Mouse (Mus musculus) heart, adult 2 months (tissue): ENCODE results near the gene Kcnj4. TPM values are rescaled to one million over a fixed set of nuclear protein-coding genes. Genes with fewer than 3 reads are reported as not detected.

Source experiments
- DNase-seq, 2 experiments: peaks; one replicate each; pipeline ENCODE4 v3.0.0; 2021
- H3K27ac ChIP-seq: fragments of 200-600 bp; 2 replicates; pipeline ENCODE4 v1.8.1; 2022
- H3K27me3 ChIP-seq: fragments of 200-500 bp; 2 replicates; pipeline ENCODE4 v1.6.1; 2012; ENCODE audit warnings: mild to moderate bottlenecking, low read length, inconsistent platforms, mixed read lengths; ENCODE audit not compliant: control insufficient read depth, insufficient read depth
- H3K36me3 ChIP-seq: fragments of 200-500 bp; 2 replicates; pipeline ENCODE4 v1.6.1; 2012; ENCODE audit warnings: low read length, inconsistent platforms; ENCODE audit not compliant: control insufficient read depth, insufficient read depth
- H3K4me1 ChIP-seq: fragments of 200-500 bp; 2 replicates; pipeline ENCODE4 v1.6.1; 2011; ENCODE audit warnings: low read length; ENCODE audit not compliant: control insufficient read depth, insufficient read depth
- H3K4me3 ChIP-seq: fragments of 200-600 bp; 2 replicates; pipeline ENCODE4 v1.8.1; 2022
- H3K79me2 ChIP-seq: fragments of 200-500 bp; replicated peaks from 2 replicates; pipeline ENCODE4 v1.6.1; 2012; ENCODE audit warnings: mild to moderate bottlenecking, inconsistent platforms, low read length, moderate library complexity, mixed read lengths; ENCODE audit not compliant: control insufficient read depth, insufficient read depth
- H3K9ac ChIP-seq: fragments of 200-500 bp; 2 replicates; pipeline ENCODE4 v1.6.1; 2012; ENCODE audit warnings: low read depth, mild to moderate bottlenecking, control low read depth, inconsistent platforms, low read length, mixed read lengths
- CTCF ChIP-seq: fragments of 200-600 bp; IDR thresholded peaks from 2 replicates; pipeline ENCODE4 v1.8.1; 2022; ENCODE audit warnings: antibody characterized with exemption, mild to moderate bottlenecking, moderate library complexity
- EP300 ChIP-seq: fragments of 200-500 bp; IDR thresholded peaks from 2 replicates; pipeline ENCODE4 v1.6.1; 2011; ENCODE audit warnings: low read depth, low read length, control low read depth; ENCODE audit not compliant: insufficient read depth
- POLR2A ChIP-seq: fragments of 200-500 bp; IDR thresholded peaks from 2 replicates; pipeline ENCODE4 v1.6.1; 2011; ENCODE audit warnings: mild to moderate bottlenecking, low read depth, low read length, control low read depth; ENCODE audit not compliant: insufficient read depth
- WGBS: fragments of 180-500 bp; shearing (Covaris S2); methylation state at CpG from one replicate; pipeline ENCODE4 v1.1.7; 2018; 5-methylcytosine and 5-hydroxymethylcytosine counted together
- intact Hi-C: fragments of 180-260 bp; cut with DNase I; formaldehyde crosslinking; loops from one replicate; pipeline ENCODE4 v1.15.1; 2025
- polyA plus RNA-seq: library from polyadenylated mRNA; depleted of rRNA; stranded (reverse); fragments of >200 nt; gene quantifications from 2 replicates; pipeline ENCODE4 v1.2.3, GENCODE M21; 2012
- total RNA-seq, 2 experiments: library from RNA; stranded (reverse); gene quantifications; 2 replicates each; pipeline ENCODE4 v1.2.3; 2021

The Kcnj4 gene
- total and polyA plus RNA-seq, 3 experiments: 0.21 to 1.1 (median 0.50) TPM

DNA sequence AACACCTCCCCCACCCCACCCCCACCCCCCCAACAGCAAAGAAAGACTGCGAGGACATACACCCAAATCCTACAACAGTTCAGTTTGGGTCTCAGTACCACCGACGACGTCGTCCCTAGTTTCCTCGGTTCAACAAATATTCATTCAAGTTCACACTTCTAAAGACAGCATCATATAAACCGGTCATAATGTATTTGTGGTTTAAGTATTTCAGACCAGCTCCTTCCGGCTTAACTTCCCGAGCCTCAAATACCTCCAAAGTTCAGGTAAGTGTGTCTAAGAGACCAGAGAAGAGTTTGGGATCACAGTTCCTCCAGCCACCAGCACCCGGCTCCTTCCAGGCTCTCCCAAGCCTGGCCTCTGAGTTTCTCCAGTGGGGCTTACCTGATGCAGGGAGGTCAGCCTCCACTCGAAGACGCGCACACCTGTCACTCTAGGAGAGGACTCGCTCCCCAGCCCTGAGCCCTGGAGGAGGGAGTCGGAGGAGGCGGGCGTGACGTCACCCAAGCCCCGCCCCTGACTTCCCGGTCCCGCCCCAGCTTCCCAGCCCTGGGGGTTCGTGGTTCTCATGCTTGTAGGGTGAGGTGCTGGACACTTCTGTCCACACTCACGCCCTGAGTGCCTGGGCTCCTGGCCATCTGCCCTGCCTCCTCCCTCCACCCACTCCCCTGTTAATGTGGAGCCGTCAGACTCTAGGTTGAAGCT, 49.8 kb downstream of the Kcnj4 start, which contains the start of gene Csnk1e:
Csnk1e (minus strand) TSS at position 461 of the 705 bp plus-strand sequence.
- WGBS: 7% methylated on average over 24 of the region's 24 CpGs
- Histone ChIP-seq H3K4me1 (peaks cover 1% of the 10 kb centered on the region), H3K27me3 (no peaks in the 10 kb centered on the region), H3K79me2 (no peaks in the 10 kb centered on the region), H3K9ac (peak within 1 kb of the TSS; percentile 58), H3K4me3 (peak within 1 kb of the TSS; percentile 28; the same call in 1 of the 2 replicates), H3K36me3 (no peaks in the 10 kb centered on the region), H3K27ac (no peak within 1 kb of the TSS)
- DNase-seq: peak; percentile 79 to 83
- intact Hi-C loops: no loop called here
- no peak for TF ChIP-seq EP300
- 0 out of 2 replicates have a peak, but pooled peaks have one; percentile 11 for TF ChIP-seq POLR2A
- TF ChIP-seq CTCF: no peak

DNA sequence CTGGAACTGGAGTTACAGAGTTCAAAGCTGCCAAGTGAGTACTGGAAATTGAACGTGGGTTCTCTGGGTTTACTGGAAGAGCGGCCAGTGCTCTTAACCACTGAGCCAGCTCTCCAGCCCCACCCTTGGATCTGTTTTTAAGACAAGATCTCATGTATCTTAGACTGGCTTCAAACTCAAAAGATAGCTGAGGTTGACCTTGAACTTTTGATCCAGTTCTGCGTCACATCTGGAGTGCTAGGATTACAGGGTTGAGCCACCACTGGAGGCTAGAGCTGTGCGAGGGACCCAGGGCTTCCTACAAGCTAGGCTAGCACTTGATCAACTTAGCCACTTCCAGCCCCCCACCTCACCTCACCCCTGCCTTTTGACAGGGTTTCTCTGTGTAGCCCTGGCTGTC, 51.2 kb downstream of the Kcnj4 start:
- H3K79me2 ChIP-seq: no peaks in the 10 kb centered on the region
- peaks cover 1% of the 10 kb centered on the region for H3K4me1 ChIP-seq
- no peaks in the 10 kb centered on the region for H3K27me3 ChIP-seq
- 92% methylated on average over 4 of the region's 4 CpGs for whole genome bisulfite sequencing
- DNase-seq: no peak
- H3K4me3 ChIP-seq: no peak overlapping the region
- no peaks in the 10 kb centered on the region for H3K36me3 ChIP-seq
- no peak overlapping the region for H3K9ac ChIP-seq
- TF ChIP-seq EP300: no peak
- no peak for TF ChIP-seq CTCF
- TF ChIP-seq POLR2A: no peak
- intact Hi-C loops: no loop called here
- H3K27ac ChIP-seq: no peak overlapping the region

DNA sequence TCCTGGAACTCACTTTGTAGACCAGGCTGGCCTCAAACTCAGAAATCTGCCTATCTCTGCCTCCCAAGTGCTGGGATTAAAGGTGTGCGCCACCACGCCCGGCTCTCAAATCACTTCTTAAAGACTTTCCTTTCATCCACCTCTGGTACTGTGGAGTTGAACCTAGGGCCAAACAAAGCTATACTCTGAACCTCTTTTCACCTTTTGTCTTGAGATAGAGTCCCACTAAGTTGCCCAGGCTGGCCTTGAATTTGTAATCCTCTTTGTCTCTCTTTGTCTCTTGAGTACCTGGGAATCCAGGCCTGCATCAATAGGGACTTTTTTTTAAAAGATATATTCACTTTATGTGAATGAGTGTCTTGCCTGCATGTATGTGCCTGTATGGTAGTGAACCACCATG, 57.0 kb downstream of the Kcnj4 start:
- H3K4me3 ChIP-seq: no peak overlapping the region
- no peak for TF ChIP-seq CTCF
- TF ChIP-seq POLR2A: no peak
- no peak for TF ChIP-seq EP300
- intact Hi-C loops: no loop called here
- DNase-seq: no peak
- 87% methylated on average over 3 of the region's 3 CpGs for WGBS
- H3K27ac ChIP-seq: no peak overlapping the region
- H3K36me3 ChIP-seq: no peaks in the 10 kb centered on the region
- H3K4me1 ChIP-seq: peaks cover 2% of the 10 kb centered on the region
- H3K9ac ChIP-seq: no peak overlapping the region
- no peaks in the 10 kb centered on the region for H3K27me3 ChIP-seq
- H3K79me2 ChIP-seq: no peaks in the 10 kb centered on the region

DNA sequence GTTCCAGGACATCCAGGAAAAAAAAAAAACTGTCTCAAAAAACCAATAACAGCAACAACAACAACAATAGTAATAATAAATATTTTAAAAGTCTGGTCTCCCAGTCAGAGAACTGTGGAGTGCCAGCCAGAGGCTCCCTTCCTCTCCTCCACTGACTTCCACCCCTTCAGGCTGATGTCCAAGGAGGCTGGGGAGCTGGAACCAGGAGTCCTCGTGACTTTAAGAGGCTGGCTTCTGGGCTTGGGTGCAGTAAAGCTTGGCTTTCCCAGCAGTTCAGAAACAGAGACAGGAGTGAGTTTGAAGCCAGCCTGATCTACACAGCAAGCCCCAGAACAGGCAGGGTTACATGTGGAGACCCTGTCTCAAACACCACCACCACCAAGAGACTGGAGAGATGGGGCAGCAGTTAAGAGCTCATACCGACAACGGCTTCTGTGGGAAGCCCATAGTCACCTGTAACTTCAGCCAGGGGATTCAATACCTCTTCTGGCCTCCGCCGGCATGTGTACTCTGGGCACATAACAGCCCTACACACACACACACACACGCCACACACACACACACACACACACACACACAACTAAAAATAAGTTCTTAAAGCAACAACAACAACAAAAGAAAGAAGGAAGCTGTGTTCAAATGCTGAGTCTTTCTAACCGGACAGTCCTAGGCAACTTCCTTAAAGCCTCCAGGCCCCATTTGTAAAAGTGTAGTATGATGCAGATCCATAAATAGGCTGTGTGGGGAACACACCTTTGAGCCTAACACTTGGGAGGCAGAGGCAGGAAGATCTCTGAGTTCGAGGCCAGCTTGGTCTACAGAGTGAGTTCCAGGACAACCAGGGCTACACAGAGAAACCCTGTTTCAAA, 59.0 kb downstream of the Kcnj4 start:
- no peak overlapping the region for H3K27ac ChIP-seq
- no peak for DNase-seq
- 50% methylated on average over 8 of the region's 8 CpGs for WGBS
- no peaks in the 10 kb centered on the region for H3K27me3 ChIP-seq
- intact Hi-C loops: no loop called here
- H3K4me3 ChIP-seq: no peak overlapping the region
- 0 out of 2 replicates have a peak overlapping the region, but pooled peaks have one; percentile 10 for H3K9ac ChIP-seq
- TF ChIP-seq EP300 (no peak), POLR2A (no peak), CTCF (no peak)
- peaks cover 5% of the 10 kb centered on the region for H3K4me1 ChIP-seq
- H3K79me2 ChIP-seq: no peaks in the 10 kb centered on the region
- no peaks in the 10 kb centered on the region for H3K36me3 ChIP-seq

DNA sequence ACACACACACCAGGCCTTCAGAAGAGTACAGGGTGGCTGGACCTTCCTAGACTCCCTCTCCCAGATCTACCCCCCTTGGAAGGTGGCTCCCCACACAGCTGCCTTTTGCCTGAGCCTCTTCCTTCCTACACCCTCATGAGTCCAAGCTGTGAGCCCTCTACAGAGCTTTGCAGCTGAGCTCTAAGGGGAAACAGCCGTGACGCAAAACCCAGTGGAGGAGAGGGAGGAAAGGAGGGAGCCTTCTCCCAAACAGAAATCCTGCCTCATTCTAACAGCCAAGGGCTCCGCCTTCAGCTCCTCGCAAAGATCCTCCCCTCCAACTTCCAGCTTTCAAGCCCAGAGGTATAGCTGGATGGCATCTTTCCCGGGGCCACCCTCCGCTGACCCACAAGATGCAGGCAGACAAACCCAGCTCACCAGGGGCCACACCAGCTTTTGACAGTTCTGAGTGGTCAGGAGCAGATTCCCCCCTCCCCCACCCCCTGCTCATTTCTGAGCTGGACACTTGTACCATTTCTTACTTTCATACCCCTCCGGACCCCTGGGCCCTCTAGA, 61.1 kb downstream of the Kcnj4 start:
- H3K4me1 ChIP-seq: peaks cover 16% of the 10 kb centered on the region
- no peaks in the 10 kb centered on the region for H3K79me2 ChIP-seq
- H3K4me3 ChIP-seq: no peak overlapping the region
- intact Hi-C loops: no loop called here
- DNase-seq: no peak
- no peak overlapping the region for H3K9ac ChIP-seq
- 70% methylated on average over 7 of the region's 7 CpGs for WGBS
- H3K36me3 ChIP-seq: no peaks in the 10 kb centered on the region; the same call in 1 of the 2 replicates
- TF ChIP-seq EP300 (no peak), POLR2A (no peak), CTCF (no peak)
- no peak overlapping the region for H3K27ac ChIP-seq
- H3K27me3 ChIP-seq: no peaks in the 10 kb centered on the region
